Mouse (Mus musculus) heart, postnatal 0 days (tissue): ENCODE results near the gene Tmem269. TPM values are rescaled to one million over a fixed set of nuclear protein-coding genes. Genes with fewer than 3 reads are reported as not detected.

Source experiments
- ATAC-seq: fragments of 200-750 bp; cut with Nextera tagmentation; 2 replicates; pipeline ENCODE4 v1.8.0; 2017; ENCODE audit warnings: low read depth, moderate number of reproducible peaks, moderate library complexity; ENCODE audit not compliant: insufficient read depth
- DNase-seq: peaks from one replicate; pipeline ENCODE4 v3.0.0-alpha.2; 2016; ENCODE audit warnings: low spot score
- H3K27ac ChIP-seq: fragments of 300-500 bp; sonication (generic); 2 replicates; pipeline ENCODE4 v1.5.1; 2014; ENCODE audit warnings: low read depth, mild to moderate bottlenecking
- H3K27me3 ChIP-seq: fragments of 300-500 bp; sonication (generic); 2 replicates; pipeline ENCODE4 v1.6.1; 2014; ENCODE audit warnings: low read length, mixed read lengths; ENCODE audit not compliant: control insufficient read depth, insufficient read depth
- H3K36me3 ChIP-seq: fragments of 300-500 bp; sonication (generic); replicated peaks from 2 replicates; pipeline ENCODE4 v1.6.1; 2014; ENCODE audit warnings: low read length, mixed read lengths; ENCODE audit not compliant: control insufficient read depth, insufficient read depth
- H3K4me1 ChIP-seq: fragments of 300-500 bp; sonication (generic); 2 replicates; pipeline ENCODE4 v1.6.1; 2014; ENCODE audit warnings: antibody characterized with exemption; ENCODE audit not compliant: control insufficient read depth, insufficient read depth
- H3K4me2 ChIP-seq: fragments of 300-500 bp; sonication (generic); 2 replicates; pipeline ENCODE4 v1.6.1; 2014; ENCODE audit warnings: low read depth, mild to moderate bottlenecking, low read length, moderate library complexity
- H3K4me3 ChIP-seq: fragments of 300-500 bp; sonication (generic); 2 replicates; pipeline ENCODE4 v1.5.1; 2014; ENCODE audit warnings: low read depth, low read length
- H3K9ac ChIP-seq: fragments of 300-500 bp; sonication (generic); replicated peaks from 2 replicates; pipeline ENCODE4 v1.6.1; 2014; ENCODE audit warnings: low read depth, low read length, mixed read lengths
- H3K9me3 ChIP-seq: fragments of 300-500 bp; sonication (generic); replicated peaks from 2 replicates; pipeline ENCODE4 v1.6.1; 2016; ENCODE audit warnings: low read length; ENCODE audit not compliant: control insufficient read depth
- CTCF ChIP-seq: IDR thresholded peaks from 2 replicates; pipeline ENCODE4 v1.5.1; 2016; ENCODE audit warnings: antibody characterized with exemption, control low read depth, low read depth
- EP300 ChIP-seq: IDR thresholded peaks from 2 replicates; pipeline ENCODE4 v1.6.1; 2016; ENCODE audit warnings: antibody characterized with exemption, low read depth
- WGBS: fragments of 180-500 bp; shearing (Covaris S2); extraction: QIAGEN DNeasy Blood & Tissue Kit; methylation state at CpG from one replicate; pipeline ENCODE4 v1.1.7; 2014; 5-methylcytosine and 5-hydroxymethylcytosine counted together
- polyA plus RNA-seq: library from polyadenylated mRNA; unstranded; fragments of >200 nt; fragmentation: Nextera tagmentation; extraction: Ambion mirVana; gene quantifications from 2 replicates; pipeline ENCODE4 v1.2.1, GENCODE M21; 2015
- total RNA-seq: library from RNA; depleted of rRNA; stranded (reverse); fragments of >200 nt; gene quantifications from 2 replicates; pipeline ENCODE4 v1.2.3, GENCODE M21; 2014; ENCODE audit warnings: low replicate concordance

Gene Tmem269
- total and polyA plus RNA-seq, 2 experiments from 2014 or later: not detected

- Histone ChIP-seq H3K27me3 (no peaks in the 10 kb centered on the region), H3K4me1 (peaks cover 5% of the 10 kb centered on the region; the same call in 1 of the 2 replicates), H3K9me3 (no peaks in the 10 kb centered on the region), H3K4me3 (no peak overlapping the region), H3K4me2 (no peak overlapping the region), H3K36me3 (no peaks in the 10 kb centered on the region), H3K9ac (no peak overlapping the region), H3K27ac (no peak overlapping the region)
- TF ChIP-seq CTCF: no peak
- no peak for TF ChIP-seq EP300
- DNase-seq (no peak), ATAC-seq (no peak)
- WGBS: 49% methylated on average over 5 of the region's 5 CpGs
Measured at GRCm38 (mm10) chr4:119177702-119178101, 40.3 kb downstream of the Tmem269 start.

GRCm38 (mm10) chr4:119173851-119174453 is 44.1 kb downstream of the Tmem269 start, which contains the start of gene Zfp691:
Zfp691 (minus strand) TSS chr4:119174195.
- peak within 1 kb of the TSS; percentile 89 for H3K9ac ChIP-seq
- peak; percentile 99 for ATAC-seq
- H3K4me2 ChIP-seq: peak within 1 kb of the TSS; percentile 80
- peaks cover 16% of the 10 kb centered on the region for H3K36me3 ChIP-seq
- TF ChIP-seq CTCF (no peak), EP300 (no peak)
- H3K4me1 ChIP-seq: peaks cover 16% of the 10 kb centered on the region; the same call in 1 of the 2 replicates
- H3K27me3 ChIP-seq: no peaks in the 10 kb centered on the region
- peak within 1 kb of the TSS; percentile 93 for H3K27ac ChIP-seq
- H3K9me3 ChIP-seq: no peaks in the 10 kb centered on the region
- WGBS: under 1% methylated on average over 40 of the region's 40 CpGs
- peak within 1 kb of the TSS; percentile 93 for H3K4me3 ChIP-seq
- DNase-seq: peak; percentile 100

GRCm38 (mm10) chr4:119172919-119173650 is 44.9 kb downstream of the Tmem269 start:
- no peak for DNase-seq
- peak overlapping the region; percentile 93 for H3K27ac ChIP-seq

GRCm38 (mm10) chr4:119167663-119168062 is 50.4 kb downstream of the Tmem269 start:
- TF ChIP-seq EP300: no peak
- peak; percentile 93 for TF ChIP-seq CTCF
- peak; percentile 76 for DNase-seq
- Histone ChIP-seq H3K4me2 (no peak overlapping the region), H3K36me3 (peaks cover 24% of the 10 kb centered on the region), H3K27ac (no peak overlapping the region), H3K9me3 (no peaks in the 10 kb centered on the region), H3K9ac (no peak overlapping the region), H3K27me3 (no peaks in the 10 kb centered on the region), H3K4me3 (no peak overlapping the region), H3K4me1 (peaks cover 10% of the 10 kb centered on the region; the same call in 1 of the 2 replicates)
- WGBS: 2% methylated on average over 4 of the region's 4 CpGs
- peak; percentile 52; the same call in 1 of the 2 replicates for ATAC-seq

More at GRCm38 (mm10) chr4:119172919-119173650, 44.9 kb downstream of the Tmem269 start:
- H3K9ac ChIP-seq: peak overlapping the region; percentile 89
- no peaks in the 10 kb centered on the region for H3K9me3 ChIP-seq
- 28% methylated on average over 18 of the region's 18 CpGs for WGBS
- peak overlapping the region; percentile 80 for H3K4me2 ChIP-seq
- peak overlapping the region; percentile 93 for H3K4me3 ChIP-seq
- peaks cover 16% of the 10 kb centered on the region; the same call in 1 of the 2 replicates for H3K4me1 ChIP-seq
- ATAC-seq: no peak
- peaks cover 24% of the 10 kb centered on the region for H3K36me3 ChIP-seq
- TF ChIP-seq EP300: no peak
- no peak for TF ChIP-seq CTCF
- H3K27me3 ChIP-seq: no peaks in the 10 kb centered on the region

- ATAC-seq (no peak), DNase-seq (no peak)
- Histone ChIP-seq H3K36me3 (peaks cover 24% of the 10 kb centered on the region), H3K4me1 (0 out of 2 replicates have a peak, but pooled peaks cover 4% of the 10 kb centered on the region), H3K4me3 (no peak overlapping the region), H3K4me2 (no peak overlapping the region), H3K27ac (no peak overlapping the region), H3K27me3 (no peaks in the 10 kb centered on the region), H3K9ac (no peak overlapping the region), H3K9me3 (no peaks in the 10 kb centered on the region)
- WGBS: 82% methylated on average over 4 of the region's 4 CpGs
- TF ChIP-seq EP300 (no peak), CTCF (peak; percentile 1; the same call in 1 of the 2 replicates)
Measured at GRCm38 (mm10) chr4:119167068-119167467, 50.9 kb downstream of the Tmem269 start.
